Mouse (Mus musculus): Measurements from ENCODE around the gene Polg2.
"Not testable (repeated sequence)": the region's sequence is repeated elsewhere in the genome, so short reads cannot be mapped to it uniquely, and the experiment has no call there.

Gene Polg2

DNA sequence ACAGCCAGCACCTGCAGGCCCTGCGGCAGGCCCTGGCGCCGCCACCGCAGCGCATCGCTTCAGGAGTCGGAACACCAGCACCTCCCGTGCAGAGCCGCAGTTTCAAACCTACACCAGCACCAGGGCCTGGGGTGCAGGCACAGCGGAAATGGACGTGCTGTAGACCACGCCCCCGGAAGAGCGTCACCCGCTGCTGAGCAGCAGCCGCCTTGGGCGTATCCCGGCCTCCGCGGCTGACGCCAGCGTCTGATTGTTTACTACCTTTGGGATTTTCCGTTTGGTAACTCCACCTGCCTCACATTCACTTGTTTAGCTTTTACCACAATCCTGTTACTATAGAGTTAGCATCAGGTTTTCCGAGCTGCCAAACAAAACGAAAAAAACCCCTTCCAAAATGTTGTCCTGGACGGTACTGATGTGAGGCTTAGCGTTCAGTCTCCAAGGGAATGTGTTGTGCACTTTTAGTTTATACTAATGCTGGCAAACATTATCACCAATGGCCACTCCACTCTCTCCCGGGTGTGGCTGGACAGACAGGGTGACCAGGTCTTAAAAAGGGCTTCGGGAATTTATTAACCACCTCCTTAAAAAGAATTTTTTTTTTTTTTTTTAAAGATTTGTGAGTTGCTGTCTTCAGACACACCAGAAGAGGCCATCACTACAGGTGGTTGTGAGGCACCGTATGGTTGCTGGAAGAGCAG lies at the start of gene Polg2:
Polg2 (minus strand) TSS at position 150 of the 701 bp plus-strand sequence.
- DNase-seq (ENCODE audit: low spot score): peak; percentile 95

DNA sequence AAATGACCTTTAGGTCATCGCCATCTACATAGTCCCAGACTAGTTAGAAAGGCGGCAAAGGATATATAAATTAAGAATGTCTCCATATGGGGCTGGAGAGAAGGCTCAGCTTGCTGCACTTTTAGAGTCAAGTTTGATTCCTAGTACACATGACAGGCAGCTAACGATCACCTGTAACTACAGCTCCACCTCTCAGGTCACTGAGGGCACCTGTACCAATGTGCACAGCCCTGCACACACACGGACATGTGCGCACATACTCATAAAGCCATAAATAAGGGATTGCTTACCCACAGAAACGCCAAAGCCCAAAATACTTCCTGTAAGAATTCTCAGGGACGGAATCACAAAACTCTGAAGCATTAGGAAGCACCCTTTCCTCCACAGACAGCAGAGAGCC lies 48.7 kb upstream of the Polg2 start:
- DNase-seq (ENCODE audit: low spot score): no peak

DNA sequence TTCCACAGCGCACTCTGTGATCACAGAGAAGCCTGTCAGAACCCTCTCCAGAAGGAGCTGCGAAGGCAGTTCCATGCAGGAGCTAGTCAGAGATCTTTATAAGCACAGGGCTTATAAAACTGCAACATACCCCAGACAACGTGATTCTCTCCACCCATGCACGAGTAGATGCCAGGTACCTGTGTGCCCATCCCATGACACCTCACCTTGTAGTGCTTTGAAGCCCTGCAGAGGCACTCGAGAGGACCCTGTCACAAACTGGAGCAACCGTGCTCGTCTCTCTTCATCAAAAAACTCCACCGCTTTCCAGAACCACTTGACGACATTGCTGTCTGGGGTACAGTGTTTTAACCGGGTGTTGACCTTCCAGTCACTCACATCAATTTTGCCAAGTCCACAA lies 45.1 kb upstream of the Polg2 start:
- no peak for DNase-seq (ENCODE audit: low spot score)

DNA sequence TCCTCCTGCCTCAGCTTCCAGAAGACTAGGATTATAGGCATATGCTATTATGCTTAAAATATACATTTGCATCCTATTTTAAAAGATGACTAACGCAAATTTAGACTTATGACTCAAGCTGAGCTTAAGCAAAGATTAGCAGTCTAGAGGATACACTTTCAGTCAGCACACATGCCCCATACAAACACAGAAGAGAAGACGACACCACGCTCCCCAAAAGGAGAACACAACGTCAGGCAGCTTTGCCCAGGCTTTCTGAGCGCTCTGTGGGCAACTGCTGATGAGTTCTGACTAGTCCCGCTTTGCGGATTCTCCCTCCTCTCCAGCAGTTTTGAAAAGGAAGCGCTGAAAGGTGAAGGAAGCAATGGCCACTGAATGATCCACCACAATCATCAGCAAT lies 44.4 kb upstream of the Polg2 start:
- no peak for DNase-seq (ENCODE audit: low spot score)

DNA sequence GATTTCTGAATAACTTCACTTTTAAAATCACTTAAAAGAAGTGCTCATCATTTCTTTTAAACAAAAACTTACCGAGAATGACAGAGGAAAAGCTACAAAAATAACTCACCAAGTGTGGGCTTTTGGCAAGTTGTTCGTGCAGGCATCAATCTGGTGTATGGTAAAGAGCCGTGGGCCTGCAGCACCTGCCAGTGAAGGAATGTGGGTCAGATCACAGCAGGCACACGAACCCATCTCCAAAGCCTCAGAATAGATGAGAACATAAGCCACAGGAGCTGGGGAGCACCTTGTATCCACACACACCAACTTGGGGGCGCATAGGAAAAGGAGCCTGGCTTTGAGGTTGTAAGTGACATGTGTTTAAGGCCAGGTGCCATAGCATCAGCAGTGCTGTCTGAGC lies 43.6 kb upstream of the Polg2 start:
- no peak for DNase-seq (ENCODE audit: low spot score)

DNA sequence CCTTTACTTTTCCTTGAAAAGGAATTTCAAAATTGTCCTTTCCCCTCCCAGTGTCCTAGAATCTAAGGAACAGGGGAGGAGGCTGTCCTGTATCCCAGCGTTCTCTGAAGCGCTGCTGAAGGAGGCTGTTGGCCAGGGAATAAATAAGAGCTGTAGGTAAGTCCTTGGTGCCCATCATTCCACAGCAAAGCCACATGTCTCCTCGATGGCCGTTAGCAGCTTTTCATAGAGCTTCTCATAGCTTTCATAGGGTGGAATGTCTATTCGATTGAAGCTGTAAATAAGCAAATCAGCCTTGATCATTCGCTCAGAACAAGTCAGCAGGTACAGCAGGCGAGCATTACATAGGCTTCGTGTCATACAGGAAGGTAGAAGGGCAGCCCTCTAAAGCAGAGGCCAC lies 43.2 kb upstream of the Polg2 start:
- DNase-seq (ENCODE audit: low spot score): no peak

DNA sequence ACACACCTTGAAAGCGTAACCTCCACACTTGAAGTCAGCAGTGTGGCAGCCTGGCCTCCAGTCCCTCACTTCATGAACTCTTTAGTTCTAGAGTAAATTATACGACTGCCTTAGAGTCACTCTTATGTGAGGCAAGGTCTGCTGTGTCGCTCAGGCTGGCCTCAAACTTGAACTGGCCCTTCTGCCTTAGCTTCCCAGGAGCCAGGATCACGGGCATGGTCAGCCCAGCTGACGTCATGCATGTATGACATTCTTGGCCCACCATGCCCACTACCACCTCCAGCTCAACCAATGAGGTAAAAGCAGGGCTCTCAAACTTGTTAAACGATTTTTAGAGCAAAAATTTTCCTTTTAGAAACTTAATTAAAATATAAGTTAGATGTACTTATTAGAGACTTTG lies 42.1 kb upstream of the Polg2 start:
- DNase-seq (ENCODE audit: low spot score): no peak

DNA sequence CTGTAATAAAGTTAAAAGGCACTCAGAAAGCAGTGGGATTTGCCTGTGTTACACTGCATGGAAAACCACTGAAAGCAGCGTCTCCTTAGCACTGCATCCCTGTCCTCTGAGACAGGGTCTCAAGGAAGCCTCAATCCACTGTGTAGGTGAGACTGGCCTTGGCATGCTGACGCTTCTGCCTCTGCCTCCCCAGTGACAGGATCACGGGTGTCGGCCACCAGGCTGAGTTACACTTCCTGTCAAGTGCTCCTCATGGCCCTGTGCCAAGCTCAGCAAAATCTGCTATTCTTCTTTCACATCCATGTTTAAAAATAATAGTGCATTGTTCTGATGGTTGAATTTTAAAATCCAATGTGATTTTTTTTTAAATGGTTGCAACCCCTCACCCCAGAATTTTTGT lies 41.6 kb upstream of the Polg2 start:
- no peak for DNase-seq (ENCODE audit: low spot score)

DNA sequence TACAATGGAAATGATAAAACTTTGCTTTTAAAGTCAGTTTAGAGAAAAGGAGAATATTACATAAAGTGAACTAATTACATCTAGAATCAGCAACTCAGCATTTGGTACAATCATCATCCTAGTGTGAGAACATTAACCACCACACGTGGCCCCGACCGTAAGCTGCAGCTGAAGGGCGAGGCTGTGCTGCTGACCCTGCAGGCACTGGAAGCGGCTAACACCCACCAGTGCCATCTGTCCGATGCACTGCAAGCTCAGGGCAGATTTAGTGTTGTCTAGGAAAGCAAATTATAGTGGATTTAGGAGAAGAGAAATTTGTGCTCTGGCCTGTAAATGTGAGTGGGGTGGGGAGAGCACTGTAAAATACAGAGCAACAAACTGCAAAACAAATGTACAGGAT lies 40.9 kb upstream of the Polg2 start:
- DNase-seq (ENCODE audit: low spot score): no peak

DNA sequence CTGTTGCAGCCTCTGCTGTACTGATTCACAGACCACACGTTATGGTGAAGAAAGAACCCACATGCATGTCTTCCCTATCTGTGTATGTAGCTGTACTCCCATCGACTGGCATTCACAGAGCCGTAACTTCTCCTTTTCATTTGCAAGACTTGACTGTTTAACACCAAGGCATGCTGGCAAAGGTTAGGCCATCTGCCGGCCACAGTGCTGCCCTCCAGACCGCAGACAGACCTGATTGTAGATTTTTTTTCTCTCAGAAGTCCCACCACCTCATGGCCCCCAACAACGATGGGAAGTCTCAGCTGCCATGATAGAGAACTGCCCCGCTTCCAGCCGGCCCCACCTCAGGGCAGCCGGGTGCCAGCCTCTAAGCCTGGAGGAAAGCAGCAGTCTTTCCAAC lies 40.3 kb upstream of the Polg2 start:
- no peak for DNase-seq (ENCODE audit: low spot score)

DNA sequence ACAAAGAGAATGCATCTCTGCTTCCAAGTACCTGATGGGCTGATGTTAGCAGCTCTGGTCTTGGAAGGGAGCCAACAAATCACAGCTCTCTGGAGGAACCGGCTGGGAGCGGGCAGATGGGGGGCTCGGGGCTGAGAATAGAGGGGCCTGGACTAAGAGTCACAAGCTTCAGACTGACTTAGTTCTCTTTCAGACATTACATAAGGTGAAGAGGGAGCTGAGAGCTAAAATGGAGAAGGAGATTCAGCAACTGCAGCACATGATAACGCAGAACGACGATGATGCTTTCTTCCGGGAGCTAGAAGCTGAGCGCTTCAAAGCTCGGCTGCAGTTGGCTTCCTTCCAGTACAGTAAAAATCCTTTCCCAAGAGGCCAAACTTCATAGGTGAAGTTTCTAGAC lies 39.0 kb upstream of the Polg2 start:
- DNase-seq (ENCODE audit: low spot score): no peak

DNA sequence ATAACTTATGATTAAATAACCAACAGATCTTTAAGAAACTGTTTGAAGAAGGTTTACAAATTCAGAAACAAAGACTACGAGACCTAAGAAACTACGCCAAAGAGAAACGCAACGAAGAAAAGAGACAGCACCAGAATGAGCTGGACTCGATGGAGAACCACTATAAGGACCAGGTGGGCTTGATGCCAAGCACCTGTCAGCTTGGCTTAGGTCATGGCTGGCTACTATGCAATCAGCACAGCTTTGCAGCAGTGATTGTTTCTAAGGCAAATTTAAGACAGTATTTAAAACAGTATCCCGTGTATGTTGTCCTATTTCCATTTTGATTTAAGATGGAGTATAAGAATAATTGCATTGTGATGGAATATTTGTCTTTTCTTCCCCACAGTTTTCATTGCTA lies 38.5 kb upstream of the Polg2 start:
- no peak for DNase-seq (ENCODE audit: low spot score)

DNA sequence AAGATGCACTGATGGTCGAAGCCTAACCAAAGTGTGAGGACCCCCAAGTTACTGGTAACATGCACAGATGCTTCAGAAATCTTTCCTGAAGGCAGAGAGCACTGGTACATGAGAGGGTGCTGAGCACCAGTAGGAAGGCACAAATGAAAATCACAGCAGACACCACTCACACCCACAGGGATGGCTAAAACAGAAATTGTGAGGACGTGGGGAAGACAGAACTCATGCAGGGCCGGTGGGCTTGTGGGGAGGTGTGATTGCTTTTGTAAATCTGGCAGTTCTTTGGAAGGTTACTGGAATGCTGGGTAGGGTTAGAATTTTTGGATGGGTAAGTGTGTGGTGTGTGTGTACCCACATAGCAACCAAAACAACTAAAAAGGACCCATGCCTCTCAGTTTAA lies 37.8 kb upstream of the Polg2 start:
- DNase-seq (ENCODE audit: low spot score): no peak

DNA sequence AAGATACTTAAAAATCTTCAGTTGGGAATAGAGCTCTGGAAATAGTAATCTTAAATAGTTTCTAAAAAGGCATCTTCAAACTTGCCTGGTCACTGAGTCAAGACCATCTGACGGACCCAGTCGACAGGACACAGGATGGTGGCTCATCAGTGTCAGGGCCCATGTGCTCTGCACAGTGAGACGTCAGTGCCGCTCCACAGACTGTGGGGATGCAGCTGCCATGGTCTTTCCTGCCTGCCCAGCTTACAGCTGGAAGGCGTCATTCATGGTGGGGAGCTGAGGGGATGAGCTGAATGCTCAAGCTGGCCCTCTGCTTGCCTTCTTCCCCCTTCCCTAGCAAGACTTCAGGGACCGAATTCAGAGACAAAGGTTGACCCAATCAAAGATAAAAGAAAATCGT lies 37.0 kb upstream of the Polg2 start:
- no peak for DNase-seq (ENCODE audit: low spot score)

DNA sequence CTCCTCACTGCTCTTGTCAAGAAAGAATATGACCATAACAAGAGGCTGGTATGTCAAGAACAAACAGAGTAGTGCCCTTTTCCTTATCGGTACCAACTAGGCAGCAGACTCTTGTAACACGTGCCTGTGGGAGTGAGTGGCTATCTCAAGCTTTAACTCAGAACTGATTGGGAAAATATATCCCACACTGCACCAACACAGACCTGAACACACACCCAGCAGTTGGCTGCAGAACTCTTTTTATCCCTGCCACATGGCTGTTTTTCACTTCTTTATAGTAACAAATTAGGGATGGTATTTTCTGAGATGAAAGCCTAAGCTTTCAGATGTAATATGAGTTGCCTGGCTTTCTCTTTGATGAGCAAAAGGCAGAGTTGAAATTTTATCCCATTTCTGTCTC lies 36.4 kb upstream of the Polg2 start:
- no peak for DNase-seq (ENCODE audit: low spot score)

DNA sequence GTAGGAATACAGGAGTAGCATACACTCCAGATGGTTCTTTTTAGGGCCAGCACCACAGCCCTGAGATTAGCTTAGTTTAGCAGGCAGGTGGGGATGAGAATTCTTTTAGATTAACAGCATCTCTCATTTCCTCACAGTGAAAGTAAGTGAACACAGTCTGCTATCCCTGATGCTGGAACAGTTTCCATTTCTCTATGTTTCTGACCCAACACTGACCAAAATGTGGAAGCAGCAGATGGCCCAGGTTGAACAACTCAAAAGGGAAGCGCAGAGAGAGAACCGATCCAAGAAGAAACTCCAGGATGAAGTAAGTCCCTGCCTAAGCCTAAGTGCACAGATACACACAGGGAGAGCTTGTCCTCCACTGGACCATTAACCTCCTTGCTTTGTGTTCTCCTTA lies 36.0 kb upstream of the Polg2 start:
- DNase-seq (ENCODE audit: low spot score): no peak

DNA sequence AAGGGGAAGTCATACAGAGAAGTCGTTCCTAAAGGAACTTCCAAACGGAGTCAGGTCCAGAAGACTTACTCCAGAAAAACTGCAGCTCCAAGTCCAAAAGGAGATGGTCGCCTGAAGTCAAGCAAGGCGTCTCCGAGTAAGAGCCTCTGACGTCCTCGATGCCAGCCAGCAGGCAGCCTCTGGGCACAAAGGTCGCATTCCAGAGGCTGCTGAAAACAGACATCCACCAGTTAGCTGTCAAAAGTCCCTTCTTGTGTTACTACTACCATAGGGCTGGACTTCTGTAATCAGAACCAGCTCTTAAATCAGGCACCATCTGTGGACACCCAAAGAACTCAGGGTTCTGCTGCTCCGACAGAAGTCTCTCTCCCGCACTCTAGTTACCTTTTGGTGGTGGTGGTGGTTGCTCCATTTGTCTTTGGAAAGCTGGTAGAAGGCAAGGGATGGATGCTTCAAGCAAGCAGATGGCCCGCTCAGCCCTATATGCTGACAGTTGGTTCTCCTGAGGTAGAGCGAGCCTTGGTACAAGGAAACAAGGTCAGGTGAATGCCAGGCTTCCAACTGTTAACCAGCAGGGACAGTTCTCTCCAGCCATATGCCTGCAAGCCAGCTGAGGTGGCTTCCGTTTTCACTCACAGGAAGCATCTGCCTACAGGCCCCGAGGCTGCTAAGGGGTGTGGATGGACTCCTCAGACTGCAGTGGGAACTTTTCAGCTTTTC lies 35.4 kb upstream of the Polg2 start:
- DNase-seq (ENCODE audit: low spot score): no peak

DNA sequence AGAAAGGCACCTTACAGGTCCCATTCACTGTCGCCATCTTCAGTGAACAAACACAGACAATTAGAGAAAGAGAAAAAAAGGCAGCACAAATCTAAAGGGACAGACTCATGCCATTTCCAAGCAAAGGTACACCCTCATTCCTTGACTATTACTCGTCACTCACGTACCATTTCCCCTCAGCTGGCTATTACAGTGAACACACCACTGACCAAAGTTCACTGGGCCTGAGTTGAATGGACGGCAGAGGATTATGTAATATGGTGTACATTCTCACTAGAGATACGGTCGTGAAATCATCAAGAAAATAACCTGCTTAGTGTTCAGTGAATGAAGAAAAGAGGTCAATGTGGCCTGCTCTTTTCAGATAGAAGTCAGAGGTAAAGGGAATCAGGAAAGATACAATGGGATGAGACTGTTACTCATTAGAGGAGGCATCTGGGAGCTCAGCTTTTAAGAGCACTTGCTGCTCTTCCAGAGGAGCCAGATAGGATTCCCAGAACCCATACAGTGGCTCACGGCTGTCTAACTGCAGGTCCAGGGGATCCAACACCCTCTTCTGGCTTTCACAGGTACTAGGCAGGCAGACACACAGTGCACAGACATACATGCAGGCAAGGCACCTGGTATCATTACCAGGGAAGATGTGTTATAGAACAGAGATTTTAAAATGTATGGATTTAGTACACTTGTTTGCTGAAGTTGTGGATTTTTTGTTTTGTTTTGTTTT lies 33.2 kb upstream of the Polg2 start:
- DNase-seq (ENCODE audit: low spot score): no peak

DNA sequence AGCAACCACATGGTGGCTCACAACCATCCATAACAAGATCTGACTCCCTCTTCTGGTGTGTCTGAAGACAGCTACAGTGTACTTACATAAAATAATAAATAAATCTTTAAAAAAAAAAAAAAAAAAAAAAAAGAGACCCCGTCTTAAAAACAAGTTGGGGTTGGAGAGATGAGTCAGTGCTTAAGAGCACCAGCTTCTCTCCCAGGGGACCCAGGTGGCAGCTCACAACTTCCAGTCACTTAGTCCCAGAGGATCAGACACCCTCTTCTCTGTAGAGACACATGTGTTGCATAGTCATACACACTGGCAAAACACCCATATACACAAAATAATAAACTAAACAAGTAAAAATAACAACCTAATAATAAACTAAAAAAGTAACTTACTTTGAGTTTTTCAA lies 28.1 kb upstream of the Polg2 start:
- DNase-seq (ENCODE audit: low spot score): not testable (repeated sequence)

DNA sequence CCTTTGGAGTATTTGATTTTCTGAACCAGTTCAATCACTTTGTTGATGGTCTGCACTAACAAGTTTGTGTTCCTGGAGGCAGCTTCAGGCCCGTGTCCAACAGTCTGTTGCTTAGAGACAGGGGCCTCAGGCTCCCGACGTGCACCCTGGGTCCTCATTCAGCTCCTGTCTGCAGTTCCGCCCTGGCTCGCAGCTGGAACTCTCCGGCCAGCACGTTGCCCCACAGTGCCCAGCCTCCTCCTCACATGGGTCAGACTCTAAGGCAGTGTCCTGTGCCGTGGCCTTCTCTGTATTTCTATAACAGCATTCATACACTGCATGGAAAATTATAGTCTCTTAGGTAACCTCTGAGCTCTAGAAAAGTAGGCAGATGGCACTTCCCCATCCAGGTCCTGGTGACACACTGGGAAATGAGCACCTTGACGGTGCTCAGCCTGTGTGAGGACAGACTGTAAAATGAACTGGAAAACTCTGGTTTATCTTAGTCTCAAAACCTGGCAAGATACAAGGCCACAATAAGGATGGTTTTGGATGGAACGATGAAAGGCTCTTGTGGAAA lies 22.8 kb upstream of the Polg2 start:
- no peak for DNase-seq (ENCODE audit: low spot score)

DNA sequence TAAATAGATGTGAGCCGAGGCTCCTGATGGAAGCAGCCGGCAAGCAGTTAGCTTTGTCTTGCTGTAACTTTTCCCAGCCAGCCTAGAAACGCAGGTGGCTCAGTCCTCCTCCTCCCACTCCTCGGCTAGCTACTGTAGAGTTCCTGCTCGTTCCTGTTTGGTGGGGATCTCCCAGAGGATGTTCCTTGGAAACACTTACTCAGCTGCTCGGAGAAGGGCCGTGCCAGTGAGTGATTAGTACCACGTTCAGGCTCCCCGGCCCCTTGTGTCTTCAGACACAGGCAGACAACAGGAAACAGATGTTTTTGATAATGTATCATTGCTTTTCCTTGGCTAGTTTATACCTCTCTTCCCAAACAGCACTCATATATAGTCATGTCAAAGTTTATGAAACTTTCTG lies 16.3 kb upstream of the Polg2 start:
- DNase-seq (ENCODE audit: low spot score): no peak

DNA sequence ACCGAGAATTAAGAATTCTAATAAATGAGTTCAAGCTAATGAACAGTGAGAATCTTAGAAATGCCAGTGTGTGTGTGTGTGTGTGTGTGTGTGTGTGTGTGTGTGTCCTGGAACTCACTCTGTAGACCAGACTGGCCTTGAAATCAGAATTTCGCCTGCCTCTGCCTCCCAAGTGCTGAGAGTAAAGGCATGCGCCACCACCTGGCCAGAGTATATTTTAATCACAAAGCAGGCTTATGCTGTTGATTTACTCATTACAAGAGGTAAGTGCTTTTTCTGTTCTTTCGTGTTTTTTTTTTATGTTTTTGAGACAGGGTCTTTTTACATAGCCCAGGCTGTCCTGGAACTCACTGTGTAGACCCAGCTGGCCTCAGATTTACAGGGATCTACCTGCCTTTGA lies 14.5 kb upstream of the Polg2 start:
- no peak for DNase-seq (ENCODE audit: low spot score)

DNA sequence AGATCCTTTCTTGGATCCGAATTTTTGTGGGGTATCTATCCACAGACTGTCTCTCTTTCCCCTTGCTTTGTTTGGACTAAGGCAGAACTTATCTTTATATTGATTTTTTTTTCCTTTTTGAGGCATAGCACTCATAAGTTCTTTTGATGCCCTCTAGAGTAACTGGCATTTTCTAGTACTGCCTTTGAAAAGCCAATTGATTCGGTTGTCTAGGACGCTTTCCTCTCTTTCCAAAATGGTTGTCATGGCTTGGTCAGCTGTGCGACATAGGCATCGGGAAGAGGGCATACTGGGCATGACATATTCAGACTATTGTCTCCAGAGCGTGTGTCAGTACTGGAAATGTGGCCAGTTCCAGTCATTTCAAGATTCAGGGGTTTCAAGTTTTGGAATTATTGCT lies 10.3 kb upstream of the Polg2 start:
- peak; percentile 76 for DNase-seq (ENCODE audit: low spot score)
